Mouse (Mus musculus) spleen, adult 2 months (tissue): ENCODE results near the gene Fhdc1.

Source experiments
- CTCF ChIP-seq: fragments of 200-500 bp; IDR thresholded peaks from 2 replicates; pipeline ENCODE4 v1.5.1; 2011; ENCODE audit warnings: mild to moderate bottlenecking, inconsistent platforms; ENCODE audit not compliant: insufficient read depth, insufficient read length, insufficient replicate concordance; ENCODE audit errors: extremely low read depth
- POLR2A ChIP-seq: fragments of 200-500 bp; IDR thresholded peaks from 2 replicates; pipeline ENCODE4 v1.6.1; 2011; ENCODE audit warnings: low read depth, low read length, inconsistent platforms

- TF ChIP-seq CTCF (no peak), POLR2A (no peak)
These were observed 66.4 kb downstream of the Fhdc1 start for GRCm38 (mm10) chr3:84413868-84414267.
